In the genomic region with DNA sequence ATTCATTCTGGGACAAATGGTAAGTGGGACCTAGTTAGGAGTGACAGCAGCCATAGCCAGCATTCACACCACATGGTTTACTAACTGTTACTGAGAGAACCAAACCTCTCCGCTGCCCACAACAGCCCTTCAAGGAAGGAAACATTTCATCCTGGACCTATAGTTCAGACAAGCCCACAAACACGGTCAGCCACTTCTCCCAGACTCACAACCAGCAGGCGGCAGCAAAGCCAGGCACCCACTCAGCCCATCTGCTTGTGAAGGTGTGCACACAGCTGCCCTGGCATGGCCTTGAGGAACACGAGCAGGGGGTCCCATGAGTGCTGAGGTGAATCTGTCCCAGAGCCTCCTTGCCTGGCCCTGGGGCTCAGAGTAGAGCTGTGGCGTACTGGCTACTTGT, we compare ENCODE assay signal across 16 mouse cellular contexts.
DNase-seq lines count a peak whose midpoint lies in the region; ATAC-seq and TF ChIP-seq lines count a peak whose summit lies in the region.
"Had no signal": no experiment of that assay in that cellular context is flagged by ENCODE, and none has a peak within 500 bp of the region (broad histone marks: within the 10 kb centered on the region; RNA-seq: fewer than 3 reads in every experiment).

No protein-coding gene starts in this region.

- peak; percentile 54 for TF ChIP-seq CTCF in hindbrain, postnatal 0 days (IDR thresholded peaks at IDR 0.05; ENCODE audit: low read depth)
- TF ChIP-seq CTCF in lung, postnatal 0 days (IDR thresholded peaks at IDR 0.05): peak; percentile 54

- TF ChIP-seq EP300 in lung, postnatal 0 days (IDR thresholded peaks at IDR 0.05): no peak

- DNase-seq in hindbrain, postnatal 0 days (ENCODE audit: low spot score): no peak
- DNase-seq in lung, postnatal 0 days (ENCODE audit: low spot score): no peak
- DNase-seq in lung, postnatal 25 days (ENCODE audit: low spot score): no peak
- peak; percentile 34 for DNase-seq in brain, adult 2 months (ENCODE audit: low read depth, low spot score)
- no peak for DNase-seq in urinary bladder, adult 18-20 months (ENCODE audit: low spot score in 2 of 2)
- DNase-seq: cerebellum, postnatal 14 days; lung, postnatal 10 days; spleen, adult 18-20 months had no signal

- no peaks in the 10 kb centered on the region for H3K27me3 ChIP-seq in hindbrain, postnatal 0 days (ENCODE audit: insufficient read depth, low read length)
- no peaks in the 10 kb centered on the region for H3K27me3 ChIP-seq in hindbrain, embryonic 13.5 days
- H3K27me3 ChIP-seq in lung, postnatal 0 days (replicated peaks; ENCODE audit: insufficient read depth, low read length): no peaks in the 10 kb centered on the region
- H3K27me3 ChIP-seq: hindbrain, embryonic 12.5 days; kidney, embryonic 15.5 days; Patski had no signal

- H3K36me3 ChIP-seq in hindbrain, postnatal 0 days (ENCODE audit: insufficient read depth, low read length): no peaks in the 10 kb centered on the region
- H3K36me3 ChIP-seq in hindbrain, embryonic 13.5 days: no peaks in the 10 kb centered on the region
- no peaks in the 10 kb centered on the region for H3K36me3 ChIP-seq in lung, postnatal 0 days (ENCODE audit: insufficient read depth, low read length)
- H3K36me3 ChIP-seq: hindbrain, embryonic 12.5 days; kidney, embryonic 15.5 days; limb, embryonic 12.5 days had no signal

- WGBS in hindbrain, postnatal 0 days: 69% methylated on average over 5 of the region's 5 CpGs
- WGBS in hindbrain, embryonic 13.5 days: 78% methylated on average over 5 of the region's 5 CpGs
- WGBS in lung, postnatal 0 days: 49% methylated on average over 5 of the region's 5 CpGs

- no peaks in the 10 kb centered on the region for H3K9me3 ChIP-seq in hindbrain, postnatal 0 days (ENCODE audit: low read length)
- H3K9me3 ChIP-seq in hindbrain, embryonic 13.5 days: no peaks in the 10 kb centered on the region
- H3K9me3 ChIP-seq in lung, postnatal 0 days (ENCODE audit: low read length): no peaks in the 10 kb centered on the region
- H3K9me3 ChIP-seq: hindbrain, embryonic 12.5 days; kidney, embryonic 15.5 days; limb, embryonic 12.5 days had no signal

- H3K4me3 ChIP-seq in hindbrain, postnatal 0 days (ENCODE audit: low read length): no peak overlapping the region
- no peak overlapping the region for H3K4me3 ChIP-seq in hindbrain, embryonic 13.5 days
- no peak overlapping the region for H3K4me3 ChIP-seq in lung, postnatal 0 days (ENCODE audit: low read depth, low read length)
- H3K4me3 ChIP-seq: hindbrain, embryonic 12.5 days; kidney, embryonic 15.5 days; limb, embryonic 12.5 days had no signal

- no peak overlapping the region for H3K4me2 ChIP-seq in hindbrain, postnatal 0 days (ENCODE audit: low read depth, low read length)
- H3K4me2 ChIP-seq in hindbrain, embryonic 13.5 days: no peak overlapping the region
- no peak overlapping the region for H3K4me2 ChIP-seq in lung, postnatal 0 days (replicated peaks; ENCODE audit: low read depth, low read length)
- H3K4me2 ChIP-seq: hindbrain, embryonic 12.5 days; kidney, embryonic 15.5 days; limb, embryonic 12.5 days; midbrain, embryonic 11.5 days had no signal

- no peak overlapping the region for H3K9ac ChIP-seq in hindbrain, postnatal 0 days (replicated peaks; ENCODE audit: low read length)
- no peak overlapping the region for H3K9ac ChIP-seq in hindbrain, embryonic 13.5 days
- no peak overlapping the region for H3K9ac ChIP-seq in lung, postnatal 0 days (replicated peaks; ENCODE audit: low read depth)
- H3K9ac ChIP-seq: hindbrain, embryonic 12.5 days; kidney, embryonic 15.5 days; limb, embryonic 12.5 days had no signal

- H3K4me1 ChIP-seq in hindbrain, postnatal 0 days (ENCODE audit: insufficient read depth, low read length): peaks cover 8% of the 10 kb centered on the region
- H3K4me1 ChIP-seq in hindbrain, embryonic 13.5 days (replicated peaks): peaks cover 16% of the 10 kb centered on the region
- no peaks in the 10 kb centered on the region for H3K4me1 ChIP-seq in lung, postnatal 0 days (ENCODE audit: insufficient read depth, low read depth, low read length)

- no peak for ATAC-seq in hindbrain, postnatal 0 days
- ATAC-seq in hindbrain, embryonic 13.5 days (ENCODE audit: low FRiP score): no peak
- no peak for ATAC-seq in lung, postnatal 0 days
- 0 out of 2 replicates have a peak, but pooled peaks have one; percentile 14 for ATAC-seq in granulocyte monocyte progenitor cell, adult 5-6 weeks (replicated peaks; ENCODE audit: poor library complexity, severe bottlenecking)
- ATAC-seq: CD4-positive, CD25-positive, alpha-beta regulatory T cell, adult 4 months; Patski had no signal

- no peak overlapping the region for H3K27ac ChIP-seq in hindbrain, postnatal 0 days
- H3K27ac ChIP-seq in hindbrain, embryonic 13.5 days: no peak overlapping the region
- H3K27ac ChIP-seq in lung, postnatal 0 days (ENCODE audit: low read length): no peak overlapping the region
- H3K27ac ChIP-seq: hindbrain, embryonic 12.5 days; kidney, embryonic 15.5 days; limb, embryonic 12.5 days had no signal
